Mouse (Mus musculus) brown adipose tissue, adult 24 weeks (tissue): ENCODE measurements around the gene Zfp235. TPM values are rescaled to one million over a fixed set of nuclear protein-coding genes. Genes with fewer than 3 reads are reported as not detected.
A peak's percentile ranks its signal among the peaks of the same experiment; 100 is the strongest.

Experiments
- H3K27ac ChIP-seq: fragments of 200-500 bp; replicated peaks from 2 replicates; pipeline ENCODE4 v1.5.1; 2012; ENCODE audit warnings: low read depth, mild to moderate bottlenecking, low read length
- H3K4me1 ChIP-seq: fragments of 200-500 bp; 2 replicates; pipeline ENCODE4 v1.6.1; 2012; ENCODE audit warnings: low read length, mixed read lengths; ENCODE audit not compliant: control insufficient read depth, insufficient read depth, insufficient read length
- H3K4me3 ChIP-seq: fragments of 200-500 bp; 2 replicates; pipeline ENCODE4 v1.5.1; 2012; ENCODE audit warnings: low read depth, mild to moderate bottlenecking, low read length, moderate library complexity; ENCODE audit not compliant: insufficient read depth
- polyA plus RNA-seq: library from polyadenylated mRNA; stranded (reverse); fragments of >200 nt; gene quantifications from 2 replicates; pipeline ENCODE4 v1.2.4, GENCODE M21; 2012; ENCODE audit not compliant: missing spikeins, insufficient read depth, insufficient read length

Gene Zfp235
- polyA plus RNA-seq, 1 experiment = 4.4 TPM

DNA sequence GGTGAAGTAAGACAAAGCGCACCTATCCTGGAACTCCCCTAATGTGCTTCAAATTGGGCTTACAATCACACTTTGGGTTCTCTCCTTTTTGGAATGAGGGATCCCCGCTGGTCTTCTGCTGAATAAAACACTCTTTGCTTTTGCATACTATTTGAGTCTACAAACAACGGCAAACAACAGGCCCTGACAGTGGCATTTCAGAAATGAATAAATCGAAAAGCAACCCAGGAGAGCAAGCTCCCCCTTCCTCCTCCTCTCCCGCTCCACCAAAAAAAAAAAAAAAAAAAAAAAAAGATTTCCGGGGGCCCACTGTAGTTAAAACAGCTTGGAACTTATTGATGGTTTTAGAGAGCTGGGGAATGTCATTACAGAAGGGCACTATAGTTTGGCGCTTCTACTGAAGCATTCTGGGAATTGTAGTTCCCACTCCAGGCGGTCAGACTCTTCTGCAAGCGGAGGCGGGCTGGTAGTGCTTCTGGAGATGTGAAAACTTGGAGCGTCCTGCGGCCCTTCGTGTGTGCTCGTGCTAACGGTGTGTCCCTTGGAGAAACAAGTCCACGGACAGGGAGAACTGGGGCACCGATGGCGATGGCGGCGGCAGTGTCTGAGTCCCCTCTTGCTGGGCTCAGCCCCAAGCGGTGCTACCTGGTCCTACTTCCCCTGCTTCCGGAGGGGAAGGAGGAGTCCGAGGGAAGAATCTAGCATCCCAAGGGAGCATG lies 40.8 kb downstream of the Zfp235 start, which contains the start of gene Zfp114:
Gene Zfp114, plus strand, starts transcription at position 443 of the 719 bp plus-strand sequence.
- Histone ChIP-seq H3K4me3 (peak within 1 kb of the TSS; percentile 55), H3K27ac (no peak within 1 kb of the TSS), H3K4me1 (no peaks in the 10 kb centered on the region; the same call in 1 of the 2 replicates)

DNA sequence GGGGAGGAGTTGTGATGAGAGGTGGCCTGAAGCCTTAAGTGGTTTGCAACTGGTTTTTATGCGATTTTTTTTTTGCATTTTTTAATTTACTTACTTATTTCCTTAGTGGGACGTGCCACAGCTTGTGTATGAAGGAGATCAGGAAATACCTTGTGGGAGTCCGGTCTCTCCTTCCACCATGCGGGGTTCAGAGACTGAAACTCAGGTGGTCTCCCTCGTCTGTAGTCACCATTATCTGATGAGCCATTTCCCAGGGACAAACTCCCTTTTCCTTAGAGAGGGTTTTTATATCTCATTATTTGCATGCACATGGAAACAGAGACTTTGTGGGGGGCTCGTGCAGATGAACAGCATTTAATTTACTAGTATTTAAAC lies 41.4 kb downstream of the Zfp235 start:
- H3K4me3 ChIP-seq = peak overlapping the region; percentile 55
- no peaks in the 10 kb centered on the region; the same call in 1 of the 2 replicates for H3K4me1 ChIP-seq
- H3K27ac ChIP-seq = no peak overlapping the region

DNA sequence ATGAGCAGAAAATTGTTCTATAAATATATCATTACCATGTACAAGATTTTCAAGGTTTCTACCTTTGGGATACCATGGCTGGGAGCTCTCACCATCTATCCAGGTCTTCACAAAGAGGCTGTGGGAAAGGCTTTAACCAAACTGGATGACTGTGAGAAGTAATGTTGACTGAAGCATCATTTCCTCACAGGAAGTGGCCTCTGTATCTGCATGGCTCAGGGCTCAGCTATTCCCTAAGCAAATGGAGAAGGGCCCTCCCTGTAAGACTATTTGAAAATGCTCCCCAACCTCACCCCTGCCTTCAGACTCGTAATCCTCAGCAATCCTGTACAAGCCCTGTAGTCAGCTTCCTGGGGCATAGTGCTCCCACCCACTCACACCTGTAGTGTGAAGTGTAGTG lies 53.6 kb downstream of the Zfp235 start:
- Histone ChIP-seq H3K4me3 (no peak overlapping the region), H3K27ac (no peak overlapping the region), H3K4me1 (no peaks in the 10 kb centered on the region)

DNA sequence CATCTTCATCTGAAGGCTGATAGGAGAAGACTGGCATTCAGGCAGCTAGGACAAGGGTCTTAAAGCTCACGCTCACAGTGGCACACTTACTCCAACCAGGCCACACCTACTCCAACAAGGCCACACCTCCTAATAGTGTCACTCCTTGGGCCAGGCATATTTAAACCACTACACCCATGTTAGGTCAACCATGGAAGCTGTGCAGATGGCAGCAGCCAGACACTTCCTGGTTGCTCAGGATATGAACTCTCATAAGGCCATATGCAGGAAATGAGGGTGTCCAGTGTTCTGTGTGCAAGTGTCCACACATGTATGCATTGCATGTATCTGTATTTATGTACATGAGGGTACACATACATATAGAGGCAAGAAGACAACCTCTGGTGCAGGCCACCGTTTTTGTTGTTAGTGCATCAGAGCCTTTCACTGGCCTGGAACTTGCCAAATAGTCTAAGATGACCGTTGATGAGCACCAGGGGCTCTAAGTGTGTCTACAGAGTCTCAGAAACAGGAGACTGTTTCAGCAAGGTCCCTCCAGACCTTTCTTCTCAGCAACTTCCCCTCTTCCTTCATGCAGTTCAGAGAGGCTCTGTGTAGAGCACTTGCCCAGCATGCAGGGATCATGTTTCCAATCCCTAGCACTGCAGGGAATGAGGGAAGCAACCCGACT lies 55.1 kb downstream of the Zfp235 start:
- no peaks in the 10 kb centered on the region for H3K4me1 ChIP-seq
- no peak overlapping the region for H3K4me3 ChIP-seq
- H3K27ac ChIP-seq = no peak overlapping the region

DNA sequence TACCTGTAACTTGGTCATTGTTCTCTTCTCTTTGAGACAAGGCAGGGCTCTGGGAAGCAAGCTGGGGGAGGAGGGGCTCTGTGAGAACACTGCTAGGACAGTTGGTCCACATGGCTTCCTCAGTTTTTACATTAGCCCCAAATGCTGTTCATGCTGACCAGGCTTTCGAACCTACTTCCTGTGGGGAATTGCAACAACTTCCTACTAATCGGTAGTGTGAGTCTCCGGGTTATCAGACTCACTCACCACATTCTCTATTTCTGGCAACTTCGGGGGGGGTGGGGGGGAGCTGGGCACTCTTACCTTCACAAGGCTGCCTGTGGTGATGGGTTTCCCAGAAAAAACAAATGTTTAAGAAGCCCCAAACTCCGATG lies 55.6 kb downstream of the Zfp235 start:
- H3K27ac ChIP-seq = no peak overlapping the region
- no peak overlapping the region for H3K4me3 ChIP-seq
- H3K4me1 ChIP-seq = no peaks in the 10 kb centered on the region

DNA sequence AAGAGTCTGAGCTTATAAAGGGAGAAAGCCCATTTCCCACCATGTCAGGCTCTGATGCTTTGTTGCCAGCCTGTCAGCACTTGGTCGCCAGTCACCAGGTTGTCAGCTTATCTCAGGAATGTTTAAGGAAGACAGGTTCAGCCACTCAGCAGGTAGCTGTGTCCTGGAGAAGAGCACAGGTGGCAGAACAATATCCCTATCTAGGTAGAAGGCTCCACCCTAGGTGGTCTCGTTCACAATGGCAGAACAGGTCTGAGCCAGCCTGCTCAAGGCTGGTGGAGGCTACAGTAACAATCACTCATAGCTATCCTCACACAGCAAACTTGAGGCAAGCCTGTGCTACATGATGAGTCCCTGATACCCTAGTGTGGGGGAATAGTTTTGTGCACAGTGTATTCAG lies 57.4 kb downstream of the Zfp235 start:
- Histone ChIP-seq H3K27ac (no peak overlapping the region), H3K4me3 (no peak overlapping the region), H3K4me1 (no peaks in the 10 kb centered on the region)

Other genes starting within 250 kb of the Zfp235 start
- gene Vmn1r178, start 242.2 kb upstream of the Zfp235 start, polyA plus RNA-seq = not detected in 2 replicates
- gene Vmn1r179, start 207.2 kb upstream of the Zfp235 start, polyA plus RNA-seq = not detected in 2 replicates
- gene Vmn1r180, start 183.5 kb upstream of the Zfp235 start, polyA plus RNA-seq = not detected in 2 replicates
- gene Vmn1r181, start 159.6 kb upstream of the Zfp235 start, polyA plus RNA-seq = not detected in 2 replicates
- not detected in 2 replicates for gene V1rd19, start 132.5 kb upstream of the Zfp235 start, polyA plus RNA-seq
- gene Vmn1r183, start 80.9 kb upstream of the Zfp235 start, polyA plus RNA-seq = not detected in 2 replicates
- gene Zfp180, start 52.2 kb upstream of the Zfp235 start, polyA plus RNA-seq = 11.1 and 11.7 TPM in 2 replicates
- gene Zfp112, start 21.9 kb upstream of the Zfp235 start, polyA plus RNA-seq = 1.4 and 1.5 TPM in 2 replicates
- gene Zfp114, start 40.9 kb downstream of the Zfp235 start, polyA plus RNA-seq = not detected in 2 replicates
- gene Zfp111, start 77.3 kb downstream of the Zfp235 start, polyA plus RNA-seq = 1.5 and 1.7 TPM in 2 replicates
- gene Zfp109, start 103.4 kb downstream of the Zfp235 start, polyA plus RNA-seq = 0.46 TPM in 1 of 2 replicates, not detected in the other
- gene Zfp108, start 120.6 kb downstream of the Zfp235 start, polyA plus RNA-seq = 0.88 and 1.8 TPM in 2 replicates
- gene Zfp93, start 136.3 kb downstream of the Zfp235 start, polyA plus RNA-seq = 1.4 and 4.4 TPM in 2 replicates
- gene Zfp61, start 167.1 kb downstream of the Zfp235 start, polyA plus RNA-seq = 1.5 and 2.0 TPM in 2 replicates
- 3.8 and 4.5 TPM in 2 replicates for gene Zfp94, start 182.5 kb downstream of the Zfp235 start, polyA plus RNA-seq
- gene Tescl, start 199.8 kb downstream of the Zfp235 start, polyA plus RNA-seq = not detected in 2 replicates
- not detected in 2 replicates for gene Lypd5, start 215.0 kb downstream of the Zfp235 start, polyA plus RNA-seq
- not detected in 2 replicates for gene Kcnn4, start 236.1 kb downstream of the Zfp235 start, polyA plus RNA-seq